Mouse (Mus musculus): ENCODE results near the gene Rc3h1. TPM values are rescaled to one million over a fixed set of nuclear protein-coding genes. Genes with fewer than 3 reads are reported as not detected.
"Not testable (repeated sequence)": the region's sequence is repeated elsewhere in the genome, so short reads cannot be mapped to it uniquely, and the experiment has no call there.

The Rc3h1 gene
- total RNA-seq (2021): 46.7 and 50.2 TPM in 2 replicates
- long read RNA-seq, partial matches to known transcripts: 0 of 6 reads
- long read RNA-seq, other reads (novel, unspliced or antisense): 6 of 6 reads

- peak; percentile 99 for DNase-seq
Measured at GRCm38 (mm10) chr1:160906057-160906557, at the start of gene Rc3h1. TSS of gene Rc3h1 (plus strand) at chr1:160906418.

- no peak for DNase-seq
Measured at GRCm38 (mm10) chr1:160858132-160858531, 48.1 kb upstream of the Rc3h1 start.

- DNase-seq: not testable (repeated sequence)
Measured at GRCm38 (mm10) chr1:160859874-160860273, 46.3 kb upstream of the Rc3h1 start.

- DNase-seq: no peak
Measured at GRCm38 (mm10) chr1:160861142-160861541, 45.1 kb upstream of the Rc3h1 start.

GRCm38 (mm10) chr1:160861632-160862031 is 44.6 kb upstream of the Rc3h1 start:
- no peak for DNase-seq

- DNase-seq: no peak
Measured at GRCm38 (mm10) chr1:160863027-160863426, 43.2 kb upstream of the Rc3h1 start.

- no peak for DNase-seq
Measured at GRCm38 (mm10) chr1:160874757-160875156, 31.5 kb upstream of the Rc3h1 start.

- no peak for DNase-seq
Measured at GRCm38 (mm10) chr1:160876968-160877367, 29.2 kb upstream of the Rc3h1 start.

GRCm38 (mm10) chr1:160878485-160878884 is 27.7 kb upstream of the Rc3h1 start:
- peak; percentile 5 for DNase-seq

GRCm38 (mm10) chr1:160881378-160881777 is 24.8 kb upstream of the Rc3h1 start:
- DNase-seq: not testable (repeated sequence)

GRCm38 (mm10) chr1:160881968-160882367 is 24.2 kb upstream of the Rc3h1 start:
- DNase-seq: no peak

- no peak for DNase-seq
Measured at GRCm38 (mm10) chr1:160884273-160884672, 21.9 kb upstream of the Rc3h1 start.

GRCm38 (mm10) chr1:160884993-160885392 is 21.2 kb upstream of the Rc3h1 start:
- DNase-seq: no peak

- no peak for DNase-seq
Measured at GRCm38 (mm10) chr1:160899701-160900100, 6.5 kb upstream of the Rc3h1 start.

- no peak for DNase-seq
Measured at GRCm38 (mm10) chr1:160904047-160904446, 2.2 kb upstream of the Rc3h1 start.

- DNase-seq: peak; percentile 60
Measured at GRCm38 (mm10) chr1:160906558-160907481, 602 bp downstream of the Rc3h1 start.

- no peak for DNase-seq
Measured at GRCm38 (mm10) chr1:160910176-160910575, 4.0 kb downstream of the Rc3h1 start.

GRCm38 (mm10) chr1:160910812-160911211 is 4.6 kb downstream of the Rc3h1 start:
- DNase-seq: no peak

GRCm38 (mm10) chr1:160919383-160919782 is 13.2 kb downstream of the Rc3h1 start:
- no peak for DNase-seq

GRCm38 (mm10) chr1:160921938-160922337 is 15.7 kb downstream of the Rc3h1 start:
- no peak for DNase-seq

- DNase-seq: no peak
Measured at GRCm38 (mm10) chr1:160931320-160931719, 25.1 kb downstream of the Rc3h1 start.

- no peak for DNase-seq
Measured at GRCm38 (mm10) chr1:160933896-160934482, 27.8 kb downstream of the Rc3h1 start.

GRCm38 (mm10) chr1:160935551-160935950 is 29.3 kb downstream of the Rc3h1 start:
- no peak for DNase-seq
